ENCODE assay signal across 8 mouse cellular contexts in the genomic region with DNA sequence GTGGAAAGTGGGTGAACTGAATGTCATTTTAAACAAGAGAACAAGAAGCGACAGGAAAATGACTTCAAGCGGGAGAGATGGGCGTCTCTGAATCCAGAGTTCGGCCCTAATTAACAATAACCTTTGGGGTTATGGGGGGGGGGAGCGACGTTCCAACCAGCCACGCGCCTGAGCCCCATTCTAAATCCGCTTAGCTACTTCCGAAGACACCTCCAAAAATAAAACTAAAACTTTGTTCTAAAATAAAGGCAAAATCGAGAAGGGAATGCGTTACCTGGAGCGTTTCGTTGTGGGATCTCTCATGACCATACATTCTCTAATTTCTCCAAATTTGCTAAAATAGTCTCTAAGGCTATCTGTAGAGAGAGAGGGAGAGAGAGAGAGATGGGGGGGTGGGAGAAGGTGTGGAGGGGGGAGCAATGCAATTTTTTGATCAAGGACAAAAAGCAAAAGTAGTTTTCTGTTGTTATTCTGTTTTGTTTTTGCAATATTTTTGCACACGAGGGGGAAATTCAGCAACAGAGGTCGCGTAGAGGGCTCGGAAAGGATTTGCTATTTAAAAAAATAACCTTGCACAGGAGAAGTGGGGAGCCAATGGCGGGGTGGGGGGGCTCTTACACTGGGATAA. TPM values are rescaled to one million over a fixed set of nuclear protein-coding genes. Genes with fewer than 3 reads are reported as not detected.
DNase-seq lines count a peak whose midpoint lies in the region; ATAC-seq lines count a peak whose summit lies in the region.

No protein-coding gene starts in this region.

- no peak for DNase-seq in heart, postnatal 36 days
- peak; percentile 21 for DNase-seq in MEL-GATA-1-ER (ENCODE audit: extremely low read depth, low read depth)
- no peak for DNase-seq in ovary, postnatal 36 days (ENCODE audit: low spot score)
- no peak for DNase-seq in layer of hippocampus, postnatal 14 days (ENCODE audit: low spot score in 2 of 2)
- DNase-seq in right cerebral cortex, postnatal 36 days (ENCODE audit: low spot score in 2 of 2), result no peak

- H3K27me3 ChIP-seq in heart, embryonic 13.5 days (replicated peaks), result no peaks in the 10 kb centered on the region
- no peaks in the 10 kb centered on the region for H3K27me3 ChIP-seq in hindbrain, embryonic 13.5 days
- H3K27me3 ChIP-seq in midbrain, embryonic 12.5 days, result no peaks in the 10 kb centered on the region

- H3K4me2 ChIP-seq in heart, embryonic 13.5 days, result peak overlapping the region; percentile 95
- peak overlapping the region; percentile 92 for H3K4me2 ChIP-seq in hindbrain, embryonic 13.5 days
- H3K4me2 ChIP-seq in midbrain, embryonic 12.5 days (replicated peaks), result peak overlapping the region; percentile 86

- ATAC-seq in heart, embryonic 13.5 days (ENCODE audit: extremely low read depth, insufficient number of reproducible peaks, low FRiP score, low TSS enrichment), result no peak
- no peak for ATAC-seq in hindbrain, embryonic 13.5 days (ENCODE audit: low FRiP score)
- no peak for ATAC-seq in midbrain, embryonic 12.5 days (ENCODE audit: low FRiP score, low read depth)

- no peaks in the 10 kb centered on the region for H3K9me3 ChIP-seq in heart, embryonic 13.5 days
- H3K9me3 ChIP-seq in hindbrain, embryonic 13.5 days, result no peaks in the 10 kb centered on the region
- H3K9me3 ChIP-seq in midbrain, embryonic 12.5 days, result no peaks in the 10 kb centered on the region

- H3K4me1 ChIP-seq in heart, embryonic 13.5 days, result peaks cover 54% of the 10 kb centered on the region
- peaks cover 70% of the 10 kb centered on the region for H3K4me1 ChIP-seq in hindbrain, embryonic 13.5 days (replicated peaks)
- H3K4me1 ChIP-seq in midbrain, embryonic 12.5 days, result peaks cover 52% of the 10 kb centered on the region

- peak overlapping the region; percentile 98 for H3K27ac ChIP-seq in heart, embryonic 13.5 days (replicated peaks)
- H3K27ac ChIP-seq in hindbrain, embryonic 13.5 days, result peak overlapping the region; percentile 96
- peak overlapping the region; percentile 95 for H3K27ac ChIP-seq in midbrain, embryonic 12.5 days (replicated peaks)

- H3K9ac ChIP-seq in heart, embryonic 13.5 days, result peak overlapping the region; percentile 99
- peak overlapping the region; percentile 99 for H3K9ac ChIP-seq in hindbrain, embryonic 13.5 days
- H3K9ac ChIP-seq in midbrain, embryonic 12.5 days (replicated peaks), result peak overlapping the region; percentile 98

- under 1% methylated on average over 19 of the region's 19 CpGs for WGBS in heart, embryonic 13.5 days
- under 1% methylated on average over 19 of the region's 19 CpGs for WGBS in hindbrain, embryonic 13.5 days
- WGBS in midbrain, embryonic 12.5 days, result under 1% methylated on average over 19 of the region's 19 CpGs

- H3K4me3 ChIP-seq in heart, embryonic 13.5 days, result peak overlapping the region; percentile 85
- H3K4me3 ChIP-seq in hindbrain, embryonic 13.5 days, result peak overlapping the region; percentile 92
- H3K4me3 ChIP-seq in midbrain, embryonic 12.5 days, result peak overlapping the region; percentile 98

- peaks cover 16% of the 10 kb centered on the region for H3K36me3 ChIP-seq in heart, embryonic 13.5 days
- peaks cover 5% of the 10 kb centered on the region for H3K36me3 ChIP-seq in hindbrain, embryonic 13.5 days
- peaks cover 5% of the 10 kb centered on the region for H3K36me3 ChIP-seq in midbrain, embryonic 12.5 days

- intact Hi-C loops in heart, postnatal 36 days (cut with DNase I), result loop anchor here (2.0 kb wide), 3 partner anchors 22 to 164 kb away; no protein-coding TSS in a partner anchor

RNA-seq across cellular contexts. Expression of a gene that starts 1.2 kb away (rescaled TPM):
- 16.2 and 18.8 TPM in 2 replicates for polyA plus RNA-seq in heart, embryonic 13.5 days (2015; fragmentation: Nextera tagmentation; extraction: Ambion mirVana)
- 100 to 1,000 TPM; 192 TPM for total RNA-seq in heart, postnatal 36 days (2021)
- 36.6 and 41.0 TPM in 2 replicates for polyA plus RNA-seq in hindbrain, embryonic 13.5 days (2015; fragmentation: Nextera tagmentation; extraction: Ambion mirVana)
- 41.5 and 47.9 TPM in 2 replicates for polyA plus RNA-seq in midbrain, embryonic 12.5 days (2016; fragmentation: Nextera tagmentation; extraction: Ambion mirVana)
- 100 to 1,000 TPM; 116 to 121 TPM for total RNA-seq in layer of hippocampus, postnatal 14 days (2021)
